ENCODE assay signal across 8 mouse cellular contexts in genomic region chr11:19007541-19008424, GRCm38 (mm10). TPM values are rescaled to one million over a fixed set of nuclear protein-coding genes. Genes with fewer than 3 reads are reported as not detected.
DNase-seq lines count a peak whose midpoint lies in the region; ATAC-seq and TF ChIP-seq lines count a peak whose summit lies in the region.

No protein-coding gene starts in this region.

- H3K9me3 ChIP-seq in embryonic facial prominence, embryonic 11.5 days (replicated peaks; ENCODE audit: control insufficient read depth, low read length): no peaks in the 10 kb centered on the region
- H3K9me3 ChIP-seq in liver, embryonic 13.5 days (replicated peaks): no peaks in the 10 kb centered on the region

- 51% methylated on average over 45 of the region's 45 CpGs for WGBS in spleen, adult 2 months
- WGBS in embryonic facial prominence, embryonic 11.5 days: 7% methylated on average over 45 of the region's 45 CpGs
- WGBS in liver, embryonic 13.5 days (ENCODE audit: insufficient replicate concordance): 67% methylated on average over 45 of the region's 45 CpGs

- H3K4me3 ChIP-seq in spleen, adult 2 months (ENCODE audit: extremely low read depth, insufficient read depth, insufficient read length): no peak overlapping the region; the same call in 1 of the 2 replicates
- peak overlapping the region; percentile 32 for H3K4me3 ChIP-seq in embryonic facial prominence, embryonic 11.5 days (ENCODE audit: low read depth, low read length)
- no peak overlapping the region for H3K4me3 ChIP-seq in liver, embryonic 13.5 days (replicated peaks)

- ATAC-seq in embryonic facial prominence, embryonic 11.5 days (replicated peaks; ENCODE audit: insufficient number of reproducible peaks, low FRiP score, low TSS enrichment, low read depth): peak; percentile 40
- ATAC-seq in liver, embryonic 13.5 days (ENCODE audit: low read depth): peak; percentile 39; the same call in 1 of the 2 replicates

- intact Hi-C loops in heart, postnatal 25 days (cut with DNase I): no loop called here

- TF ChIP-seq POLR2A in spleen, adult 2 months (IDR thresholded peaks at IDR 0.05; ENCODE audit: low read depth, low read length): no peak

- DNase-seq in spleen, adult 2 months (ENCODE audit: low read depth in 1 of 2, low spot score in 2 of 2): no peak
- DNase-seq in spleen, postnatal 10 days (ENCODE audit: low spot score in 2 of 2): no peak
- peak; percentile 40 for DNase-seq in embryonic facial prominence, embryonic 11.5 days (ENCODE audit: low spot score)
- peak; percentile 24 for DNase-seq in heart, postnatal 25 days (ENCODE audit: low spot score)
- no peak for DNase-seq in liver, embryonic 13.5 days
- peak; percentile 71 for DNase-seq in retina, embryonic 14.5 days (ENCODE audit: low spot score)
- DNase-seq in right cerebral cortex, postnatal 36 days (ENCODE audit: low spot score in 2 of 2): no peak
- DNase-seq in left cerebral cortex, adult 11 months (ENCODE audit: low spot score): no peak

- 0 out of 2 replicates have a peak, but pooled peaks cover 1% of the 10 kb centered on the region for H3K27me3 ChIP-seq in spleen, adult 2 months (ENCODE audit: control insufficient read depth, insufficient read depth, low read length)
- peaks cover 7% of the 10 kb centered on the region for H3K27me3 ChIP-seq in embryonic facial prominence, embryonic 11.5 days (ENCODE audit: control insufficient read depth, insufficient read depth, low read length)
- no peaks in the 10 kb centered on the region; the same call in 1 of the 2 replicates for H3K27me3 ChIP-seq in liver, embryonic 13.5 days

- no peak for TF ChIP-seq CTCF in spleen, adult 2 months (IDR thresholded peaks at IDR 0.05; ENCODE audit: extremely low read depth, insufficient read depth, insufficient read length, insufficient replicate concordance)

- no peaks in the 10 kb centered on the region for H3K36me3 ChIP-seq in spleen, adult 2 months (ENCODE audit: control insufficient read depth, insufficient read depth, low read length)
- H3K36me3 ChIP-seq in embryonic facial prominence, embryonic 11.5 days (replicated peaks; ENCODE audit: control insufficient read depth, insufficient read depth, low read depth, low read length): no peaks in the 10 kb centered on the region
- peaks cover 13% of the 10 kb centered on the region; the same call in 1 of the 2 replicates for H3K36me3 ChIP-seq in liver, embryonic 13.5 days

- H3K27ac ChIP-seq in spleen, adult 2 months (ENCODE audit: insufficient read depth, low read length): peak overlapping the region; percentile 16; the same call in 1 of the 2 replicates
- no peak overlapping the region; the same call in 1 of the 2 replicates for H3K27ac ChIP-seq in embryonic facial prominence, embryonic 11.5 days (replicated peaks; ENCODE audit: low read depth, low read length)
- H3K27ac ChIP-seq in liver, embryonic 13.5 days: no peak overlapping the region

- peak overlapping the region; percentile 55 for H3K9ac ChIP-seq in embryonic facial prominence, embryonic 11.5 days (replicated peaks; ENCODE audit: low read length)
- H3K9ac ChIP-seq in liver, embryonic 13.5 days: no peak overlapping the region

- H3K4me2 ChIP-seq in embryonic facial prominence, embryonic 11.5 days (ENCODE audit: low read depth, low read length): peak overlapping the region; percentile 56
- peak overlapping the region; percentile 24; the same call in 1 of the 2 replicates for H3K4me2 ChIP-seq in liver, embryonic 13.5 days

- H3K4me1 ChIP-seq in spleen, adult 2 months (ENCODE audit: control insufficient read depth, insufficient read depth, insufficient read length): no peaks in the 10 kb centered on the region
- H3K4me1 ChIP-seq in embryonic facial prominence, embryonic 11.5 days (ENCODE audit: control insufficient read depth, insufficient read depth, low read length): peaks cover 6% of the 10 kb centered on the region
- H3K4me1 ChIP-seq in liver, embryonic 13.5 days (replicated peaks): peaks cover 15% of the 10 kb centered on the region

RNA-seq across cellular contexts. Expression of gene Meis1, which starts 11.0 kb away (rescaled TPM):
- 5.0 and 5.9 TPM in 2 replicates for polyA plus RNA-seq in spleen, adult 2 months (2012; rRNA removed)
- 89.8 and 91.2 TPM in 2 replicates for polyA plus RNA-seq in embryonic facial prominence, embryonic 11.5 days (2014; fragmentation: Nextera tagmentation; extraction: Ambion mirVana)
- total RNA-seq in heart, postnatal 25 days (2021): 10 to 100 TPM; 26.5 to 31.4 TPM
- 10.7 and 12.6 TPM in 2 replicates for polyA plus RNA-seq in liver, embryonic 13.5 days (2015; fragmentation: Nextera tagmentation; extraction: Ambion mirVana)

Comparison
In these comparisons a context has a peak if more than half of its experiments do, and no peak if none do; other contexts are left out.
1. DNase-seq: peak in embryonic facial prominence, embryonic 11.5 days (single experiment), heart, postnatal 25 days (single experiment) and retina, embryonic 14.5 days (single experiment); none in spleen, adult 2 months (0 of 2), spleen, postnatal 10 days (0 of 2), liver, embryonic 13.5 days (single experiment), right cerebral cortex, postnatal 36 days (0 of 2) and left cerebral cortex, adult 11 months (single experiment).